Mouse (Mus musculus): ENCODE data around the gene Frmd4a.

The Frmd4a gene

DNA sequence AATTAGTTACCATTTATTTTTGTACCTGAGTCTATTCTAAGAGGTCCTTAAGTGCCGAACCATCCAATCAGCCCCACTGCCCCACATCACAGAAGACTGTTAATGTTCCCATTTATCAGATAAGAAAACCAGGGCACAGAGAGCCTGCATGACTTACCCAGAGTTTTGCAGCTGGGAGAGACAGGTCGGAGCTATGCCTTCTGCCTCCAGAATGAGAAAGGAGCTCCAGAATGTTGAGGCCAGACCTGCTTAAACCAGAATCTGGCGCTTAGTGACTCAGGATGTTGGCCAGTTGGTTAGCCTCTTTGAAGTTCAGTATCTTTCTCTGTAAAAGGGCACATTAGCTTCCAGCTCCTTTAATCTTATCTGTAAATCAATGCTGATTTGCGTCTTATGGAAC, 422.4 kb downstream of the Frmd4a start:
- DNase-seq (ENCODE audit: low read depth, low spot score) = no peak

DNA sequence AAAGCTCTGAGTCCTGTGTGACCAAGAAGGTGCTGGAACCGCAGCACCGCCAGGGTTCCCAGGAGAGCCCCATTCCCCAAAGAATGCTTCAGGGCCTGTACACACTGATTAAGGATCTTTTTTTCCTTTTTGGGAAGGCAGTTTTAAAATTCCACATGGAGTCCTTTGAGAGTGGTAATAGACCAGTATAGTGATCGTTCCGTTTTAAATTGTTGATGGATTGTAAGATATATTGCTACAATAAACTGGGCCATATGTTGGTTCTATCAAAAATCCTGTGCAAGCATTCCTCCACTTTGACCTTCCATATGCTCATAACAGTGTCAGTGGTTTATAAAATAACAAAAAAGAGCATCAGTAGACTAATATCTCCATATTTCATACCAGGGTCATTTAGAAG, 424.3 kb downstream of the Frmd4a start:
- DNase-seq (ENCODE audit: low read depth, low spot score) = no peak

DNA sequence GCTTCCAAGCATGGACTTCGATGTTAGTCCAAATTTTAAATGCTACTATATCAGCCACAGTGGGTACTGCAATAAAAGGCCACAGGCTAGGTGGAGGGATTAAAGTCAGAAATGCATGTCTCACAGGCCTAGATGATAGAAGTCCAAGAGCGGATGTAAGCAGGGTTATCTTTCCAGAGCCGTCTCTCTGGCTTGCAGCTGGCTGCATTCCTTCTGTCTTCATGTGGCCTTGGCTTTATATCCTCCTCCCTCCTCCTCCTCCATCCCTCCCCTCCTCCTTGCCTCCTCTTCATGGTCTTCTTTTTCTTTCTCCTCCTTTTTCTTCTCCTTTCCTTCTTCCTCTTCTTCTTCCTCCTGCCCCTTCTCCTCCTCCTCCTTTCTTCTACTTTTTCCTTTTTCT, 427.2 kb downstream of the Frmd4a start:
- DNase-seq (ENCODE audit: low read depth, low spot score) = no peak

DNA sequence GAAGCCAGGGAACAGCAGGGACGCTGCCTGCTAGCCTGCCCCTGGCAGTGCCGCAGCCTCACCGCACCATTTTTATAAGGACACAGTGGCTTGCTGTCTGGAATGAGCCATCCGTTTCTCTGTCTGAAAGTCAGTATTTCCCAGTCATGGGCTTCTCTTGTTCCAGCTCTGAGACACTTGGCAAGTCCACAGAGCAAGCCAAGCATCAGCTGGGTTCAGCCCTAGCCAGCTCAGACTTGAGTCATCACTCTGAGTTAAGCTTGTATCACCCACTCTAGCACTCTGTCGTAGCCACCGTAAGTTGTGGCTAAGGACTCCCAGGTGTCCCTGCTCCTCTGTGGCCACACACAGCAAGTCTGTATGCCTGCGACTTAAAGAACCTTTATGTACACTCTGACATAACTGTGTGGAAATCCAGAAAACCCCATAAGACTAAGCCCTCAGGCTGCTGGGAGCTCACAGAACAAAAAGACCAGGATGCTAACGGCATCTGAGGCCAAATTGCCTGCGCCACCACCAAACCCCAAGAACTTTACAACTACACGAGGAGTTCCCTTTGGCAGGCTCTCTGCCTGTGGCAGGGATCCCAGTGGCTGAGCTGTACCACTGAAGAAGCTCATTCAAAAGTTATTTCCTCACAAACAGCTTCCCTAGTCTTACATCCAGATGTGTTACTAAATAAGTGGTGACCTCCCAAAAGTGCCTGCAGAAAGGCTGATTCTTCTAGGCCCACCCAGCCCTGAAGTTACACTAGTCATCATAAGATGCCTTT, 428.3 kb downstream of the Frmd4a start:
- no peak for DNase-seq (ENCODE audit: low read depth, low spot score)

DNA sequence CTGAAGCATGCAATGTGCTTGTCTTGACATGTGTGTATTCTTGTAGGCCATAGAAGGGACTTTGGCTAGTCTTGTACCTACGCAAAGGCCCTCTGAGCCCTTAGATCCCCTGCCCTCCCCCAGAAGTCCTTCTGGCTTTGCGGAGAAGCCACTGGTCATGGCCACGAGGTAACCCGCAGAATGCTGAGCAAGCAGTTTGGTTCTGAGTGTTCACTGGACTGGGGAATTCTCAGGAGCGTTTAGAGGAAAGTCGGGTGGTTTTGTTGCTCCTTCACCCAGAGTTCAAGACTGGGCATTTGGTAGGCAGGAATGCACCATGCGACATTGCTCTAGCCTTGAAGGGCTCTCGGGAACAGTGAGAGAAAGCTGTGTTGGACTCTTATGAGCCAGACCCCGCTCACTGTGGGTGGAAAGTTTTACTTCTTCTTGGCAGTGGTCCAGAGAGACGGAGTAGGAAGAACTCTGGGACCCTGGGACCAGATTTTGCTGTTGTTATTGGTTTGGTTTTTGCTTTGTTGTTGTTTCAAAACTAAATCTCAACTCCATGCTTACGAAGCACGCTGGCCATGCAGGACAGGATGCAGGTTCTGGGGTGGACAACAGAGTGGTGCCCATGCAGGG, 432.5 kb downstream of the Frmd4a start:
- no peak for DNase-seq (ENCODE audit: low read depth, low spot score)

DNA sequence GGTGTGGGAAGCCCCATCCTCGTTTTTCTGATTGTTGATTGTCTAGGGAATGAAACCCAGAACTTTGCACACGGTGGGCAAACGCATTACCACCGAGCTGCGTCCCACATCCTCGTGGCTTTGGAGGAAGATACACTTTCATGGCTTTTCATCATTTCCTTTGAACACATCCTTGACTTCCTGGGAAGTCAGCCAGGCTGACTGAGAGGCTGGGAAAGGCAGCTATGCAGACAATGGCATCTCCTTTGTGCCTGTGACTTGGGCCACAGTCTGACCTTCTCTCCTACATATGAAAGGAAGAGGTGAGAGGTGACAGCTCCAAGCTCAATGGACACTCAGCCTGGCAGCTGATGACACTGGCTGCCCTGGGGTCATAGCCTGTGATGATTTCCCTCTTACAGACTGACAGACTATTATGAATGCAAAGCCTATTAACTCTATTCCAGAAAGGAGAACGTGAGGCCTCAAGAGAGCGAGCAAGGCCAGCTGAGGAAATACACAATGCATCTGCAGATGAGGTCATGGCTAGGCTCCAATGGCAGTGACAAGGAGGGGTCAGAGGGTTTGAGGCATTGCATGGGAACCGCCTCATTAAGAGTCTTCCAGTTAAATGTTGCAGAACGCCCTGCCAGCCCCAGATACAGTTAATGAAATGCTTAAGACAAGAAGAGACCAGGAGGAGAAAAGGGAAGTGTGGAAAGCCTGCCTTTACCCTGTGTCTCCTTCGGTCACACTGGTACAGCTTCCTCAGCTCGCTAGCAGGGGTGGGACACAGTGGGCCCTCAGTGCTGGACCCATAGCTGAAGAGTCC, 435.3 kb downstream of the Frmd4a start:
- no peak for DNase-seq (ENCODE audit: low read depth, low spot score)

DNA sequence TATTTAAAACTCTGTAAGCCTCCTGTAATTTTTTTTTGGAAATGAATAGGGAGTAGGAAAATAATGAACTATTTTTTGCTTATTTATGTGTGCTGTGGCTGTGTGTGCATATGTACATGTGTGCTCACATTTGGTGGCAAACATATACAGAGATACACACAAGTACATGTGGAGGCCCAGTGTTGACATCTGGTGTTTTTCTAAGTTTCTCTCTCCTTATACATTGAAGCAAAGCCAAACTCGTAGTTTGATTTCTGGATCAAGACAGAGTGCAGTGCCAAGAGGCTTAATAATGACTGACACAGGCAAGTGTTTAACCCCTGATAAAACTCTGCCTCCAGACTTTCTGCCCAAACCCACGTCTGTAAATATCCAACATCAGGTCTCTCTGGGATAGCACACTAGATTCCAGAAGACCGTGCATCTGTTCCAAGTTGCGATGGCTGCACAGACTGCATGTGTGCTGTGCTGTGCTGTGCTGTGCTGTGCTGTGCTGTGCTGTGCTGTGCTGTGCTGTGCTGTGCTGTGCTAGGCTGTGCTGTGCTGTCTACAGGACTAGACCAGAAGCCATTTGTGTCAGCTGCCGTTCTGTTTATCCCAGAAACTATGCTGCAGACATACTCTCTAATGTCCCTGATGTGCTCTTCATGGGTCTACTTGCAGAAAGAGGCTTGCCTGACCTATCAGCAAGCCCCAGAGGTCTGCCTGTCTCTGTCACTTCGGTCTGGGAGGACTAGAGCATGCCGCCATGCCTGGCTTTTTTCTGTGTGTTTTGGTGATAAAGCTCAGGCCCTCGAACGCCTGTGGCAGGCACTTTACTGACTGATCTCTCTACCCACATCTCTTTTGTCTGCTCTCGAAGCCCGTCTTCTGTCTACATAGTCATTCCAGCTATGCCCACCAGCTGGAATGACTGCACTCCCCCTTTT, 437.8 kb downstream of the Frmd4a start:
- DNase-seq (ENCODE audit: low read depth, low spot score) = no peak

DNA sequence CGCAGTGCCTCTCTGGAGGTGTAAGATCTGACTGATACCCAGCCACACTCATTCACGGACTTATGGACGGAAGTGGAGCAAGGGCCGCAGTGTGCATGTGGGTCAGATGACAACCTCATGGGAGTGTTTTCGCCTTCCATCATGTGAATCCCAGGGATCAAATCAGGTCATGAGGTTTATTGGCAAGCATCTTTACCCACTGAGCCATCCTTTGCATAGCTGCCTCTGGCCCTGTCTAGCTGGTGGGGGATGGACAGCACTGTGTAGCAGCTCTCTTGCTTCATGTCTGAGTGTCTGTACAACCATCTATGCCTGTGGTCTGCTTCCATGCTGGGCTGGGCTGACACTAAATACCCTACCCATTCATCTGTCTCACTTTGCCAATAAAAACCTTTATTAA, 443.4 kb downstream of the Frmd4a start:
- no peak for DNase-seq (ENCODE audit: low read depth, low spot score)

DNA sequence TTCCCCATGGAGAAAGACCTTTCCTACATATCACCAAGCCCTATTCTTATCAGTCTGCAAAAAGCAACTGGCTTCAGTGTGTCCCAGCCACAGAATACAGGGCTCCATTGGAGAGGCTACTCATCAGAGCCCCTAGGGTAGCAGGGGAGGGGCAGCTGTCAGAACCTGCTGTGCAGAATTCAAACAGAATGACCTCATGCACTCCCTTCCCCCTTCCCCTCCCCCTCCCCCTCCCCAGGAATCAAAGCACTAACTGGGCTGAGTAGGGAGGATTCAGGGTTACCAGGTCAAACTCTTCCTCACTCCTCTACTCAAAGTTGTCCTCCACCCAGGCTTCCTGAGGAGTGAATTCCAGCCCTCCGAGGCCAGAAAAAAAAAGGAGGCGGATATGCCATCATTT, 444.0 kb downstream of the Frmd4a start:
- no peak for DNase-seq (ENCODE audit: low read depth, low spot score)

DNA sequence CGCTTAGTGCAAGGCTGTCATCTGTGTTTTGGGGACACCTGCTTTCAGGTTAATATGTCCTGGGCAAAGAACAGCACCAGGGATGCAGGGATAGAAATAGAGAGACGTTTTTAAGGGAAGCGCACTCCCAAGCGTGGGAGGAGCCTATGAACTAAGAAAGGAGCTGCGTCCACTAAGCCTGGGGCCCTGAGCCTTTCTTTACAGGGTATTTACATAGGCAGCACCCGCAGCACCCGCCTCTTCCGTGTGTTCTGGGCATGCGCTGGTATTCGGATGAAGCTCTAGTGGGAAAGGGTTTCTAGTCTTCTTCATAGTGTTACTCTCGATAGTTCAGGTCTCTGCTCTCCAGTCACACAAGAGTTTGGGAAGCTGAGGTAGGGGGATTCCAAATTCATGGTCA, 445.0 kb downstream of the Frmd4a start:
- no peak for DNase-seq (ENCODE audit: low read depth, low spot score)

DNA sequence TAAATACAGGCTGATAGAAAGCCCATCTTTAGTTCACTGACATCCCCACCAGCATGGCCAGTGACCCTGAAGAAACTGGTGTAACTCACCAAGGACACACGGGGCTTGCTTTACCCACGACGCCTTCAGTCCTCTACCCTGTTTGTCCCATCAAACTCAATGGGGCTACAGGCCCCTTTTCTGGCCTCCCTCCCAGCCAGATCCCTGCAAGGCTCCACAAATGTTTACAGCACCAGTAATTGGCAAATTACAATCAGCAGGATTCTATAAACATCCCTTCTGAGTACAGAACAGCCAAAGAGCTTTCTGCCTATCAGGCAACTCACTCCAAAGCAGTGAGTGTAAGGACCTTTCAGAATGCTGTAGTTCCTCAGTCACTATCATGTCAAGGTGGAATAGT, 448.6 kb downstream of the Frmd4a start:
- no peak for DNase-seq (ENCODE audit: low read depth, low spot score)

DNA sequence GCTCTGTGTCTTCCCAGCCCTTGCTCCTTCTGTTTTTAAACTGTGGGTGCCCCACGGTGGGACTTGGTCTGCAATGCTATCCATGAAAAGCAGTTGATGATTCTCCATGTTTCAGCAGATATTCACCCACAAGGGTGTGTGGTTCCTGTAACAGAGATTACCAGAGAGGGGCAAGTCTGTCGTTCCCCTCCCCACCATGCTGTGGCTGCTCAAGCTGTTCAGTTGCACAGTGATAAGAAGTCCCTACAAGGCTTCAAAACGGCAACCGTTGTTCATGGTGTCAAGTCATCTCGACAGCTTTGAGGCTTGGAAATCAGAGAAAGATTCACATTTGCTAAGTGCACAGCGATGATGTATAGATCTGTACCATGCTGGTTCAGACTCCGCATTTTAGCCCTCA, 449.8 kb downstream of the Frmd4a start:
- no peak for DNase-seq (ENCODE audit: low read depth, low spot score)

DNA sequence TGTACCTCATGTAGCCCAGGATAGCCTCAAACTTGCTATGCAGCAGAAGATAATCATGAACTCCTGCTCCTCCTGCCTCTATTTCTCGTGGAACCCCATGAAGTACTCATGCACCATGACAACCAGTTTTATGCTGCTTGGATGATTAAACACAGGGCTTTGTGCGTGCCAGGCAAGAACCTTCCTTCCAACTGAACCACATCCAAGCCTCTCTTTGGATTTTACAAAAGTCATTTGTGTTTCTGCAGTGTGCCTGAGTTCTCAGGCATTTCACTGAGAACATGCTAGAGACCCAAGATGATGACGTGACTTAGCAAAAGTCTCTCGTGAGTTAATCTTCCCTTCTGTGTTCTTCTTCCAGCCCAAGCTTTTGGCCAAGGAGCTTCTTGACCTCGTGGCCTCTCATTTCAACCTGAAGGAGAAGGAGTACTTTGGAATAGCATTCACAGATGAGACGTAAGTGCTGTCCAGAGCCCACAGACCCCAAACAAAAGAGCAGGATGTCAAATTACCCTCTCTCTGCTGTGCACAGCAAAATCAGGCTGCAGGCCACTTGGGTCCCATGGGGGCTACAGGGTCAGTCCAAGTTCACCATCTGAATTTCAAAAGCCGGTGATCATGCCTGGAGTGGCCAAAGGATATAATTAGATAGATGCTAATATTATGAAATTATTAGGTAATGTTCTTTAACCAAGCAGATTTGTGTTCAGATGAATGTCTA, 455.4 kb downstream of the Frmd4a start:
- no peak for DNase-seq (ENCODE audit: low read depth, low spot score)

DNA sequence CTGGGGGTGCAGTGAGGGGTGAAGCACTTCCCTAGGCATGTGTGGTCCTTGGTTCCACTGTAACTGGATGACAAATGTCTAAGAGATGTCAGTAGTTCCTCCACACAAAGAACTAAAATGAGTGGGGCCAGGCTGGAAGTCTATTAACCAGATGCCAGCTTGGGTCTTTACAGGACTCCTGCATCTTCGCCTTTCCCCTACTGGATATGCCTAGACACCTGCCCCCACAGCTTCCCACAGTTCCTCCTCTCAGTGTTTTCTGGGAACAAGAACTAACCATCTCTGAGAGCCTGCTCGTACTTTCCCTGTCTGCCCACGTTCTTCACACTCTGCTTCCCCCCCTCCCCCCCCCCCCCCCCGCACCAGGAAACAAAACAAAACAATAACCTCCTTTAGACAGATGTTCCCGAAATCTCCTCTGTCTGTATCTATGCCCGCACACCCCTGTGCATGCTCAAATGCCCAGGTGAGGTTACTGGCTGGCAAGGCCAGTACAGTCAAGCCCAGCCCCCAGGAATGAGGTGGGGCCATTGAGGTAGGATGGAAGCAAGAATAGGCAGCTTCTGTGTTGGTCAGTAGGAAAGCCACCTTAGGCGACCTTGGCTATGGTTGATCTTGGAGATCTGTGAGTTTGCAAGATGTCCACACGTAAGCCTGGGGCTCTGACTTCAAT, 456.5 kb downstream of the Frmd4a start:
- DNase-seq (ENCODE audit: low read depth, low spot score) = no peak

DNA sequence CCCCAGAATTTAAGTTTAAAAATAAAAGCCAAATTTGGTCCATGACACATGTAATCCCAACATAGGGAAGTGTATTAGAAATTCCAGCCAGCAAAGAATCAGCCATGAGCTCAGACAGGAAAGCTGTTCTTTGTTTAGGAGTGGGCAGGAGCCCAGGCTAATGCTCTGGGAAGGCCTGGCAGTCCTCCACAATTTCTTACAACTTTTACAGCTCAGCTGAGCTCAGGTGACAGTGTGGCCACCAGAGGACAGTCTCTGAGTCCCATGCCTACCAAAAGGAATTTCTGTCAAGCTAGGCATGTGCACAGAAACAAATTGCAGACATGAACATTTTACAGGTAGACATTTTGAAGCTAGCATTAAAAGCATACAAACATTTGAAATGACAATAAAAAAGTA, 457.0 kb downstream of the Frmd4a start:
- no peak for DNase-seq (ENCODE audit: low read depth, low spot score)

DNA sequence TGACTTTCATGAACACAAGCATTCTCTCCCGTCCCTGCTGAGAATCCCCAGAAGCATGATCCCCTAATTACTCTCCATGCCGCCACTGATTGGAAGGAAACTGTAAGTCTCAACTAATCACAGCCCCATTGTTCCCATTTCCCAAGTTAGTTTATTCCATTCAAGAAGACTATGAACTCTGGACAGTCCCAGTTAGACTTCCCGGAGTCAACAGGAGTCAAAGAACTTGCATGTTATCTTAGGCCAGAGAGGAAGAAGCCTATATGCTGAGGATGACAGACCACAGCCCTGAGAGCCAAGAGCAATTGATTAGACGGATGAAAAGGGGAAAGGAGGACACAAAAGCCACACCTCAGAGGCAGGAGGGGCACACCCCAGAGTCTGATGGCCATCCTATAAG, 458.5 kb downstream of the Frmd4a start:
- DNase-seq (ENCODE audit: low read depth, low spot score) = no peak

DNA sequence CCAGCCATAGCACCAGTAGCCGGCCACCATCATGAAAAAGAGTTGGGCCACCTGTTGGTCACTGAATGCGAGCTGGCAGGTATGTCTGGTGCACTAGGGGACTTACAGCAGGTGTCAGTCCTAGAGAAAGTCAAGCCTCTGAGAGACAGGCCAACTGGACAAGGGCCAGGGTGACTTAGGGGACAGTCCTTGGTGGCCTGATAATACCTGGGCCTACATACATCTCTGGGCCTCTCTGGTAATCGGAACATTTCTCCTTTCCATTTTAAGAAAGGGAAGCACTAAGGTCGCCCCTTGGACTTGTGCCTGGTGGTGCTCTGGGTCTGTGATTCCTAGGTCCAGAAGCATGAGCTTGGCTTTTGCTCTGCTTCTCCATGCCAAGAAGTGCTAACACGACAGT, 459.1 kb downstream of the Frmd4a start:
- DNase-seq (ENCODE audit: low read depth, low spot score) = no peak

DNA sequence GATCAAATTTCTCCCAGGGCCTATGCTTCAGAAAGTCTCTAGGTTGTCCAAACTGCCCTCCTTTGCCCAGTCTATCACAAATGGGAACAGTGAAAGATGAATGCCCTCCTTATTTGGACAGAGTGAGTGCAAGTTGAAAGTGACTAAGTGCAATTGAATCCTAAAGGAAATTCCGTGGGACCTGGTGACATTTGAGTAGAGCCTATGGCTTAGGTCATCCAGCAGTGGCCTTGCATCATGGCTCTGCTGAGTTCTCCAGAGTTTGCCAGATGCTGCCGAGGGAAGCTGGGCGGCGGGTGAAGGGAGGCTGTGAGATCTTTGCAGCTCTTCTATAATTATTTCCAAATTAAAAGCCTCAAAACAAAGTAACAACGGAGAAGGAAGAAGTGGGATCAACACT, 459.8 kb downstream of the Frmd4a start:
- DNase-seq (ENCODE audit: low read depth, low spot score) = no peak

DNA sequence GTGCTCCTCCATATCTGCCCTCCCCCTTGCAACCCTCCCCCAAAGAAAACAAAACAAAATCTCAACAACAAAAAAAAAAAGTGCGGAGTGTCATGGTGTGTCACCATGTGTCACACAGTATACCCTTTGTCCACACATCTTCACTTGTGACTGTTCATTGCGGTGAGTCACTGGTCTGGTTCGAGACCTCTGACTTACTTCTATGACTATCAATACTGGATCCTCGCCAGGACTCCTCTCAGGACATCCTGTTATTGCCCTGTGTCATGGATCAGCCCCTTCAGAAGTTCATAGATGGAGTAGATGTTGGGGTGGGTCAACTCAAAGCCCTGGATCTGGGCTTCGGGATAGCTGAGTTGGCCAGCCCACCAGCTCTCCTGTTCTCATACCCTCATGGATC, 462.7 kb downstream of the Frmd4a start:
- no peak for DNase-seq (ENCODE audit: low read depth, low spot score)

DNA sequence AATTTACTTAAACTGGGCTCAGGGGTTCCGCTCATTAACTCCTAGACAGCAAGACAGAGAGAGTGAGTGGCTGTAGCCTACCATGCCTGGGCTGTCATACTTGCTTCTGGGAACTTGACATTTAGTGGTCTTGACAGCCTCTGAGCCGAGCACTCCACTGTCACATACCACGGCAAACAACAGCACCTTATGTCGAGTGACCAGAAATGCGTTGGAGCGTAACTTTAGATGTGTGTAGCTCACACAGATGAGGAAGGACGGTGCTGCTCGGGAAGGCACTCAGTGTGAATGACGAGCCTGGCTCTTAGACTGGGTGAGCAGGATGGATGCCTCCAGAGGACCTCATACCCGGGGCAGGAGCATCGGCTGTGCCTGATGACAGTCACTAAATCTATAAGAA, 463.6 kb downstream of the Frmd4a start:
- DNase-seq (ENCODE audit: low read depth, low spot score) = no peak

DNA sequence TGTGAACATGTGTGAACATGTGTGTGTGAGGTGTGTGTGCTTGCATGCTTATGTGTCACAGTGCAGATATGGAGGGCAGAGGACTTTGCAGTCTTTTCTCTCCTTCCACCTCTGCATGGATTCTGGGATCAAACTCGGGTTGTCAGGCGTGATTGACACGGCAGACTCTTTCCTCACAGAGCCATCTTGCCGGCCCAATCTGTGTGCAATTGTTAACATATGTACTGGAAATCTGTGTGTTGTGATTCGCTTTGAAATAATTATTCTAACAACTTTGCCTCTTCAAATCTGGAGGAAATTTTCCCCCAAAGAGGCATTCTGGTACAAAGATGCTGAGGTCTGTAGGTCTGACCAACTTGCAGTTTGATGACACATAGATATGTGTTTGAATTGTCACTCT, 468.7 kb downstream of the Frmd4a start:
- no peak for DNase-seq (ENCODE audit: low read depth, low spot score)
